Mouse (Mus musculus) left cerebral cortex, postnatal 36 days (tissue): Measurements from ENCODE around the gene Cyp2d22. TPM values are rescaled to one million over a fixed set of nuclear protein-coding genes. Genes with fewer than 3 reads are reported as not detected.

ENCODE experiments used
- DNase-seq, 2 experiments: peaks; one replicate each; pipeline ENCODE4 v3.0.0; 2021 to 2022; ENCODE audit warnings: low spot score in 2 of 2, mixed read lengths in 1 of 2
- intact Hi-C: fragments of 180-260 bp; cut with DNase I; formaldehyde crosslinking; loops from one replicate; pipeline ENCODE4 v1.15.1; 2025
- microRNA-seq: library from miRNA; unstranded; fragments of <30 nt; microRNA quantifications from one replicate; pipeline ENCODE4 v1.2.0, GENCODE M21; 2022
- total RNA-seq, 2 experiments: library from RNA; stranded (reverse); gene quantifications; 2 replicates each; pipeline ENCODE4 v1.2.3; 2021

The Cyp2d22 gene
- total RNA-seq, 2 experiments from 2014 or later: 27.6 to 32.4 TPM

DNA sequence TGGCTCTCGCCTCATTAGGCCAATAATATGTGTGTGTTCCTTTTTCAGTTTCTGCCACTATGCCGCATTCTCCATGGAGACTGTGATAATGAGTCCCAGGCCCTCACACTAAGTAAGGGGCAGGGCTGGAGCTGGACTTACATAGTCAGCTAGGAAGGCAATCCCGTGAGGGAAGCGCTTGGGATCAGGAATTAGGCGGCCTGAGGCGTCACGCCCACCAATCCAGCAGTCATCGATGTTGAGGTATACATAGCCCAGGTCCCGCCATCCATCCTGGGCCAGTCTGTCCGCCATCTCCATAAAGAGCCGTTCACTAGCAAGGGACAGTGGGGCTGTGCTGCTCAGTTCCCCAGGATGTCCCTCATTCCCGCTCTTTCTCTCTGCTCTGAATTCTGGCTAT lies 43.4 kb downstream of the Cyp2d22 start:
- intact Hi-C loops: no loop called here
- DNase-seq: no peak

- intact Hi-C loops: no loop called here
These were observed 44.9 kb downstream of the Cyp2d22 start for GRCm38 (mm10) chr15:82335194-82335593.

GRCm38 (mm10) chr15:82325382-82325781 lies 54.7 kb downstream of the Cyp2d22 start:
- intact Hi-C loops: no loop called here
- DNase-seq: no peak

More at GRCm38 (mm10) chr15:82335194-82335593, 44.9 kb downstream of the Cyp2d22 start:
- no peak for DNase-seq

DNA sequence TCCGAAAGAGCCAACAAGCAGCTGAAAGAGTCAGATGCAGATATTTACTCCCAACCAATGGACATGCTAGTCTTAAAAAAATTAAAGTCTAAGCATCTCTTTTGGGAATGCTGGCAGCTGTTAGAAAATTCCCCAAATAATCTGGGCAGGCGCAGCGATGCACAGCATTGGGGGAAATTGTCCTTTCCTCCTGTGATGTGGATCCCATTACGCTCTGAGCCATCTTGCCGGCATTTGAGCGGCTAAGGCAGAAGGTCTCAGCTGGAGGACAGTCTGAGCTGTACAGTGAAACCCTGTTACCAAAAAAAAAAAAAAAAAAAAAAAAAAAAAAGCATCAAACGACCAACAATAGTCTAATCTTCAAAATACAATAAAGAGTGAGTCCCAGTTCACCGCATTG lies 57.9 kb downstream of the Cyp2d22 start:
- DNase-seq: no peak
- intact Hi-C loops: no loop called here

Small RNA genes lying within 50 kb of the gene (microRNA-seq; reads per million reads assigned to microRNA genes)
- gene Gm25990 (not detected), gene Gm27331 (not detected), gene Mir7684 (not detected)

Other genes with a start within 250 kb of the Cyp2d22 start
- 100 to 1,000 TPM; 183 to 198 TPM for gene Srebf2, start 233.1 kb downstream of the Cyp2d22 start, total RNA-seq
- 1 to 10 TPM; 3.6 to 4.7 TPM for gene Shisa8, start 167.4 kb downstream of the Cyp2d22 start, total RNA-seq
- 1 to 10 TPM in 1 of 2 experiments, under 1 TPM in 1; 0.22 to 1.1 TPM for gene Tnfrsf13c, start 155.9 kb downstream of the Cyp2d22 start, total RNA-seq
- 1 to 10 TPM; 3.1 to 4.1 TPM for gene Cenpm, start 135.5 kb downstream of the Cyp2d22 start, total RNA-seq
- gene 1500009C09Rik, start 127.9 kb downstream of the Cyp2d22 start, total RNA-seq: 100 to 1,000 TPM in 1 of 2 experiments, 10 to 100 TPM in 1; 97.8 to 105 TPM
- gene Sept3, start 105.4 kb downstream of the Cyp2d22 start, total RNA-seq: 100 to 1,000 TPM; 503 to 533 TPM
- not detected for gene Wbp2nl, start 81.3 kb downstream of the Cyp2d22 start, total RNA-seq
- 10 to 100 TPM; 35.9 to 39.3 TPM for gene Naga, start 41.3 kb downstream of the Cyp2d22 start, total RNA-seq
- 1 to 10 TPM in 1 of 2 experiments, under 1 TPM in 1; 0.57 to 1.4 TPM for gene Pheta2, start 41.3 kb downstream of the Cyp2d22 start, total RNA-seq
- 100 to 1,000 TPM; 127 to 144 TPM for gene Smdt1, start 41.3 kb downstream of the Cyp2d22 start, total RNA-seq
- gene Ndufa6, start 25.9 kb downstream of the Cyp2d22 start, total RNA-seq: 100 to 1,000 TPM; 198 to 199 TPM
- under 1 TPM in 1 of 2 experiments, not detected in 1; 0.27 TPM for gene Cyp2d11, start 13.8 kb upstream of the Cyp2d22 start, total RNA-seq
- not detected for gene Cyp2d10, start 26.9 kb upstream of the Cyp2d22 start, total RNA-seq
- gene Cyp2d9, start 53.2 kb upstream of the Cyp2d22 start, total RNA-seq: not detected
- gene Cyp2d12, start 174.8 kb upstream of the Cyp2d22 start, total RNA-seq: not detected
- not detected for gene Cyp2d34, start 240.7 kb upstream of the Cyp2d22 start, total RNA-seq